Mouse (Mus musculus): ENCODE data around the gene 7530416G11Rik. TPM values are rescaled to one million over a fixed set of nuclear protein-coding genes. Genes with fewer than 3 reads are reported as not detected.

7530416G11Rik gene
- polyA plus RNA-seq, 1 experiment from 2014 or later = not detected

DNA sequence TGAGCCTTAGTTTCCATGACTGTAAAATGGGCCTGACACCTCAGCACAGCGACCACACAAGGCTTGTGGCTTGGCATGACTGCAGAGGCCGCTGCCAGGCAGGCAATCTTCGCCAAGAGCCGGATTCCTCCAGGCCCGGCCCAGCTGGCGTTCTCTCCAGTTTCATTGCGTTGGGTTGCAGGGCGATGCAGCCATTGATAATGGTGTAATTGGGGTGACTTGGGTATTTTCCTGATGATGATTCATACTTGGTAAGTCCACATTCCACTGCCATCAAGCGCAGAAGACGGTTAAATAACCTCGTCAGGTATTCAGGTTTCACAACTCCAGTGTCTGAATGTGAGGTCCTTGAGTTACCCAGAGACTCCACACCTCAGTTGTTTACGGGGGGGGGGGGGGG is 23.7 kb downstream of the 7530416G11Rik start:
- no peaks in the 10 kb centered on the region; the same call in 1 of the 2 replicates for H3K4me1 ChIP-seq (ENCODE audit: control insufficient read depth, insufficient read depth, low read length)
- H3K27ac ChIP-seq (replicated peaks; ENCODE audit: low read depth, low read length) = no peak overlapping the region
- H3K27me3 ChIP-seq (ENCODE audit: control insufficient read depth, insufficient read depth, low read length) = no peaks in the 10 kb centered on the region
- no peak overlapping the region for H3K9ac ChIP-seq (replicated peaks; ENCODE audit: low read length)
- H3K36me3 ChIP-seq (replicated peaks; ENCODE audit: control insufficient read depth, insufficient read depth, low read depth, low read length) = no peaks in the 10 kb centered on the region
- H3K9me3 ChIP-seq (replicated peaks; ENCODE audit: control insufficient read depth, low read length) = no peaks in the 10 kb centered on the region
- 82% methylated on average over 12 of the region's 12 CpGs for WGBS
- no peak overlapping the region for H3K4me3 ChIP-seq (ENCODE audit: low read depth, low read length)
- DNase-seq (ENCODE audit: low spot score) = no peak
- H3K4me2 ChIP-seq (ENCODE audit: low read depth, low read length) = no peak overlapping the region
- ATAC-seq (replicated peaks; ENCODE audit: insufficient number of reproducible peaks, low FRiP score, low TSS enrichment, low read depth) = no peak

DNA sequence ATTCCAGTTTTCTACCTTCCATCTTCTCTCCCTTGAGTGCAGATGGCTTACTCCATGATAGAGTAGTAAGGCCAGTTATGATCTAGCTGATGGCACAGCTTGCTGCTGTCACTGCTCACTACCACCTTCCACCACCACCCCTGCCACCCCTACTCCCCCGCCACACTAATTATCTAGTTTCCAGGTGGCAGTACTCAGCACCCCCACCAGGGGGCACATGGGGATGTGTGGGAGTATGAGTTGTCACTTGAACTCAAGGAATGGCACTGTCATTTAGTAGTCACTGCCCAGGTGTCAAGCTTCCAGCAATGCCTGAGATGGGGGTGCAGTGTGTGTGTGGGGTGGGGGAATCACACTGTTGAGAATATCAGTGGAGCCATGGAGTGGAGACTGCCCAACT is 25.4 kb downstream of the 7530416G11Rik start:
- no peaks in the 10 kb centered on the region for H3K27me3 ChIP-seq (ENCODE audit: control insufficient read depth, insufficient read depth, low read length)
- ATAC-seq (replicated peaks; ENCODE audit: insufficient number of reproducible peaks, low FRiP score, low TSS enrichment, low read depth) = no peak
- no peak overlapping the region for H3K4me2 ChIP-seq (ENCODE audit: low read depth, low read length)
- 12% methylated on average over 1 of the region's 1 CpGs for WGBS
- no peak overlapping the region for H3K27ac ChIP-seq (replicated peaks; ENCODE audit: low read depth, low read length)
- no peaks in the 10 kb centered on the region; the same call in 1 of the 2 replicates for H3K4me1 ChIP-seq (ENCODE audit: control insufficient read depth, insufficient read depth, low read length)
- no peak overlapping the region for H3K4me3 ChIP-seq (ENCODE audit: low read depth, low read length)
- H3K9me3 ChIP-seq (replicated peaks; ENCODE audit: control insufficient read depth, low read length) = no peaks in the 10 kb centered on the region
- H3K9ac ChIP-seq (replicated peaks; ENCODE audit: low read length) = no peak overlapping the region
- DNase-seq (ENCODE audit: low spot score) = peak; percentile 62
- H3K36me3 ChIP-seq (replicated peaks; ENCODE audit: control insufficient read depth, insufficient read depth, low read depth, low read length) = no peaks in the 10 kb centered on the region

DNA sequence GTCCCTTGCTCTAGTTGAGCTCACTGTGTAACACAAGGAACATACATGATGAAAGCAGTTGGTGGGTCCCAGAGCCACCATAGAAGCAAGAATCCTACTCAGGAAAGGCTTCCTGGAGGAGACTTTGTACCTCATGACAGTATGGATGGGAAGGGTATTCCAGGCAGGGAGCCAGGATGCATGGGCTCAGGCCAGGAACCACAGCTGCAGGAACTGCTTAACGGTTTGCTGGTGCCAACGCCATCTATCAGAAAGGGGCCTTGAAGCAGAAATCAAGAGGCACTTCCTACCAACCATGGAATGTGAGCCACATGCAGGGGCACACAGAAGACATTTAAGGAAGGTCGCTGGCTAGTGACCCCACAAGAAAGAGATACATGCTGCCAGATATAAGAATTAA is 28.3 kb downstream of the 7530416G11Rik start:
- no peak overlapping the region for H3K4me2 ChIP-seq (ENCODE audit: low read depth, low read length)
- no peak overlapping the region for H3K27ac ChIP-seq (replicated peaks; ENCODE audit: low read depth, low read length)
- no peak for DNase-seq (ENCODE audit: low spot score)
- H3K4me3 ChIP-seq (ENCODE audit: low read depth, low read length) = no peak overlapping the region
- 73% methylated on average over 3 of the region's 3 CpGs for WGBS
- no peaks in the 10 kb centered on the region for H3K4me1 ChIP-seq (ENCODE audit: control insufficient read depth, insufficient read depth, low read length)
- ATAC-seq (replicated peaks; ENCODE audit: insufficient number of reproducible peaks, low FRiP score, low TSS enrichment, low read depth) = no peak
- H3K9me3 ChIP-seq (replicated peaks; ENCODE audit: control insufficient read depth, low read length) = no peaks in the 10 kb centered on the region
- no peak overlapping the region for H3K9ac ChIP-seq (replicated peaks; ENCODE audit: low read length)
- no peaks in the 10 kb centered on the region for H3K36me3 ChIP-seq (replicated peaks; ENCODE audit: control insufficient read depth, insufficient read depth, low read depth, low read length)
- H3K27me3 ChIP-seq (ENCODE audit: control insufficient read depth, insufficient read depth, low read length) = no peaks in the 10 kb centered on the region

DNA sequence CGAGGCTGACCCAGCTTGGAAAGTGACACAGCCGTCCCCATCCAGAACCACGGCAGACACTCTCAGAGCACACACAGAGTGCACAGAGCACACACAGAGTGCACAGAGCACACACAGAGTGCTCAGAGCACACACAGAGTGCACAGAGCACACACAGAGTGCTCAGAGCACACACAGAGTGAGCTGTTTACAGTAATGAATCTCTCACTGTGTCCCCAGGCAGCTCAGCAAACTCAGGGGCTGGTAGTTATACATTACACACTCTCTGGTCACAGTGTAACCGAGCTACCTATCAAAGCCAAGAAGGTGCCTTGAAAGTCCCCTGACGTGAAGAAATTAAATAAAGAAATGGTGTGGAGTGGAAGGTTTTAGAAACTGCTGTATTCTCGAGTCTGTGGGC is 33.6 kb downstream of the 7530416G11Rik start:
- no peak for DNase-seq (ENCODE audit: low spot score)
- H3K36me3 ChIP-seq (replicated peaks; ENCODE audit: control insufficient read depth, insufficient read depth, low read depth, low read length) = no peaks in the 10 kb centered on the region; the same call in 1 of the 2 replicates
- ATAC-seq (replicated peaks; ENCODE audit: insufficient number of reproducible peaks, low FRiP score, low TSS enrichment, low read depth) = no peak
- no peak overlapping the region for H3K9ac ChIP-seq (replicated peaks; ENCODE audit: low read length)
- no peaks in the 10 kb centered on the region for H3K27me3 ChIP-seq (ENCODE audit: control insufficient read depth, insufficient read depth, low read length)
- 89% methylated on average over 6 of the region's 6 CpGs for WGBS
- H3K27ac ChIP-seq (replicated peaks; ENCODE audit: low read depth, low read length) = no peak overlapping the region
- no peaks in the 10 kb centered on the region for H3K4me1 ChIP-seq (ENCODE audit: control insufficient read depth, insufficient read depth, low read length)
- H3K4me2 ChIP-seq (ENCODE audit: low read depth, low read length) = no peak overlapping the region
- no peak overlapping the region for H3K4me3 ChIP-seq (ENCODE audit: low read depth, low read length)
- H3K9me3 ChIP-seq (replicated peaks; ENCODE audit: control insufficient read depth, low read length) = no peaks in the 10 kb centered on the region

DNA sequence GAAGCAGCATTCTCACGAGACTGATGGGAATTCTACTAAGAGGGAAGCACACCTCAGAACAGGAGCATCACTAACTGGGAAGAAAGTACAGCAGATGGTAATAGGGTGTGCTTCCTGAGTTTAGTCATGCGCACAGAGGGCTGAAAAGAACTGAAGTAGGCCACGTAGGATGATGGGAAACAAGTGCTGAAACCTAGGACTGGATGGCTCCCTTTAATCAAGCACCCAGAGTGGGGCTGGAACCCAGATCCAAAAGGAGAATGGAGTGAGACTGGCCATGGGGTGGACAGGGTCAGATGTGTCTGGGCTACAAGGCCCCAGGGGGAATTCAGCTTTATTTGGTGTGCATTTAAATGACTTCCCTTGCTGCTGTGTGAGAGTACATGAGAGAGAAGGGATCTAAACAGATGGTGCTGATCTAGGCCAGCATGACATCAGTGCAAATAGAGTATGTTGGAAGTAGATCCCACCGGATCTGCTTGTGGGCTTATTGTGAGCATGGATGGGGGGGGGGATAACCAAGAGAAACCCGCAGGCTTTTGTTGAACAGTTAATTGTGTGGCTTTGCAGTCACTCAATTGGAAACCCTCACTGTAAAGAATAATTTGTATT is 36.5 kb downstream of the 7530416G11Rik start:
- H3K4me3 ChIP-seq (ENCODE audit: low read depth, low read length) = no peak overlapping the region
- no peak overlapping the region for H3K9ac ChIP-seq (replicated peaks; ENCODE audit: low read length)
- H3K27me3 ChIP-seq (ENCODE audit: control insufficient read depth, insufficient read depth, low read length) = no peaks in the 10 kb centered on the region
- ATAC-seq (replicated peaks; ENCODE audit: insufficient number of reproducible peaks, low FRiP score, low TSS enrichment, low read depth) (no peak), DNase-seq (ENCODE audit: low spot score) (no peak)
- 90% methylated on average over 5 of the region's 5 CpGs for WGBS
- H3K4me1 ChIP-seq (ENCODE audit: control insufficient read depth, insufficient read depth, low read length) = no peaks in the 10 kb centered on the region
- H3K36me3 ChIP-seq (replicated peaks; ENCODE audit: control insufficient read depth, insufficient read depth, low read depth, low read length) = peaks cover 3% of the 10 kb centered on the region
- H3K9me3 ChIP-seq (replicated peaks; ENCODE audit: control insufficient read depth, low read length) = no peaks in the 10 kb centered on the region
- H3K4me2 ChIP-seq (ENCODE audit: low read depth, low read length) = no peak overlapping the region
- H3K27ac ChIP-seq (replicated peaks; ENCODE audit: low read depth, low read length) = no peak overlapping the region

GRCm38 (mm10) chr15:85464823-85465565 is 38.0 kb downstream of the 7530416G11Rik start:
- no peaks in the 10 kb centered on the region for H3K4me1 ChIP-seq (ENCODE audit: control insufficient read depth, insufficient read depth, low read length)
- H3K4me2 ChIP-seq (ENCODE audit: low read depth, low read length) = no peak overlapping the region
- no peaks in the 10 kb centered on the region for H3K27me3 ChIP-seq (ENCODE audit: control insufficient read depth, insufficient read depth, low read length)
- no peaks in the 10 kb centered on the region for H3K9me3 ChIP-seq (replicated peaks; ENCODE audit: control insufficient read depth, low read length)
- 51% methylated on average over 10 of the region's 10 CpGs for WGBS
- ATAC-seq (replicated peaks; ENCODE audit: insufficient number of reproducible peaks, low FRiP score, low TSS enrichment, low read depth) = no peak
- DNase-seq (ENCODE audit: low spot score) = peak; percentile 71
- H3K27ac ChIP-seq (replicated peaks; ENCODE audit: low read depth, low read length) = no peak overlapping the region
- no peak overlapping the region for H3K4me3 ChIP-seq (ENCODE audit: low read depth, low read length)
- H3K9ac ChIP-seq (replicated peaks; ENCODE audit: low read length) = no peak overlapping the region
- H3K36me3 ChIP-seq (replicated peaks; ENCODE audit: control insufficient read depth, insufficient read depth, low read depth, low read length) = peaks cover 3% of the 10 kb centered on the region

GRCm38 (mm10) chr15:85464190-85464589 is 38.8 kb downstream of the 7530416G11Rik start:
- Histone ChIP-seq H3K9ac (replicated peaks; ENCODE audit: low read length) (no peak overlapping the region), H3K36me3 (replicated peaks; ENCODE audit: control insufficient read depth, insufficient read depth, low read depth, low read length) (peaks cover 3% of the 10 kb centered on the region), H3K9me3 (replicated peaks; ENCODE audit: control insufficient read depth, low read length) (no peaks in the 10 kb centered on the region), H3K27me3 (ENCODE audit: control insufficient read depth, insufficient read depth, low read length) (no peaks in the 10 kb centered on the region), H3K4me1 (ENCODE audit: control insufficient read depth, insufficient read depth, low read length) (no peaks in the 10 kb centered on the region), H3K4me3 (ENCODE audit: low read depth, low read length) (no peak overlapping the region), H3K27ac (replicated peaks; ENCODE audit: low read depth, low read length) (no peak overlapping the region), H3K4me2 (ENCODE audit: low read depth, low read length) (no peak overlapping the region)
- ATAC-seq (replicated peaks; ENCODE audit: insufficient number of reproducible peaks, low FRiP score, low TSS enrichment, low read depth) (peak; percentile 45), DNase-seq (ENCODE audit: low spot score) (peak; percentile 49)
- 12% methylated on average over 5 of the region's 5 CpGs for WGBS

DNA sequence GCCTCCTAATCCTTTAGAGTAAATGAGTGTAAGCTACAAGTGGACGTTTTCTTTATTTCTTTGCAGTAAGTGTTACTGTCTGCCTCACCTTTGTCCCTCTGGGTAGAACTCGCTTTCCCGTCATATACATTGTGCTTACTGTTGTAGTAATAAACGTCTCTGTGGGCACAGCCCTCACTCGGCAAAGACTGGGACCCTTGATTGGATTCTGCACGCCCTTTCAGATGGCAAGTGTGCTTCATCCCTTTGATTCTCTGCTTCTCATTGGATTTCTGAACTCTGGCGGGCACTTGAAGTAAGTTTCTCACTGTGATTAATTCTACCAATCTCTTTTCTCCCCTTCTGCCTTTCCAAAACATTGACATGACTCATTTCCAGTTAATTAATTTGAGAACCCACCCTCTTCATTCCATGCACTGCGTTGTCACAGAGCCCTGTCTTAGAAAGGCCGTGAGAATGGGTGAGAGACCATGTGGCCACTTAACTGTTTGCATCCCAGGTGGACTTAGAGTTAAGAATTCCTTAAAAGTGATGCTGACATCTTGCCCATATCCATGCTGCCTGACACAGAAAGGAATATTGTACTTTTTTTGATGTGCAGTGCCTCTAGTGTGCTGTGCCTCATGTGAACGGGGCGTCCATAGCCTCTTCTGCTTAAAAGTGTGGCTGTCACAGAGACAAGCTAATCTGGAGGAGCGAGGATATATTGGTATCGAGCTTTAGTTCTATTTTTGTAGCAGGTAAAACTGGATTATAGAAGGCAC is 39.8 kb downstream of the 7530416G11Rik start:
- WGBS = 67% methylated on average over 13 of the region's 13 CpGs
- Histone ChIP-seq H3K4me2 (ENCODE audit: low read depth, low read length) (no peak overlapping the region), H3K36me3 (replicated peaks; ENCODE audit: control insufficient read depth, insufficient read depth, low read depth, low read length) (peaks cover 3% of the 10 kb centered on the region; the same call in 1 of the 2 replicates), H3K9me3 (replicated peaks; ENCODE audit: control insufficient read depth, low read length) (no peaks in the 10 kb centered on the region), H3K9ac (replicated peaks; ENCODE audit: low read length) (no peak overlapping the region), H3K4me1 (ENCODE audit: control insufficient read depth, insufficient read depth, low read length) (no peaks in the 10 kb centered on the region), H3K27ac (replicated peaks; ENCODE audit: low read depth, low read length) (no peak overlapping the region), H3K4me3 (ENCODE audit: low read depth, low read length) (no peak overlapping the region), H3K27me3 (ENCODE audit: control insufficient read depth, insufficient read depth, low read length) (no peaks in the 10 kb centered on the region)
- DNase-seq (ENCODE audit: low spot score) (peak; percentile 28), ATAC-seq (replicated peaks; ENCODE audit: insufficient number of reproducible peaks, low FRiP score, low TSS enrichment, low read depth) (no peak)
